Mouse (Mus musculus) bone marrow macrophage, adult 2 months (primary cell): ENCODE data around the gene Eef1a1. TPM values are rescaled to one million over a fixed set of nuclear protein-coding genes. Genes with fewer than 3 reads are reported as not detected.
"Not testable (repeated sequence)": the region's sequence is repeated elsewhere in the genome, so short reads cannot be mapped to it uniquely, and the experiment has no call there.

Experiments used
- H3K27ac ChIP-seq: 2 replicates; pipeline ENCODE4 v1.5.1; 2012; ENCODE audit warnings: low read depth, low read length; ENCODE audit not compliant: insufficient read depth
- H3K4me1 ChIP-seq: 2 replicates; pipeline ENCODE4 v1.6.1; 2012; ENCODE audit warnings: low read length; ENCODE audit not compliant: control insufficient read depth, insufficient read depth
- H3K4me3 ChIP-seq: 2 replicates; pipeline ENCODE4 v1.5.1; 2012; ENCODE audit warnings: mild to moderate bottlenecking, low read length, moderate library complexity; ENCODE audit not compliant: insufficient read depth
- CTCF ChIP-seq: IDR thresholded peaks from 2 replicates; pipeline ENCODE4 v1.5.1; 2012; ENCODE audit warnings: low read depth, mild to moderate bottlenecking, low read length, moderate library complexity
- POLR2A ChIP-seq: IDR thresholded peaks from 2 replicates; pipeline ENCODE4 v1.6.1; 2012; ENCODE audit warnings: mild to moderate bottlenecking, low read depth, low read length, borderline replicate concordance
- polyA plus RNA-seq: library from polyadenylated mRNA; stranded (reverse); fragments of >200 nt; gene quantifications from 2 replicates; pipeline ENCODE4 v1.2.4, GENCODE M21; 2012; ENCODE audit not compliant: missing spikeins, insufficient read depth, insufficient read length

Eef1a1 gene
- polyA plus RNA-seq, 1 experiment, result 6,850 TPM

DNA sequence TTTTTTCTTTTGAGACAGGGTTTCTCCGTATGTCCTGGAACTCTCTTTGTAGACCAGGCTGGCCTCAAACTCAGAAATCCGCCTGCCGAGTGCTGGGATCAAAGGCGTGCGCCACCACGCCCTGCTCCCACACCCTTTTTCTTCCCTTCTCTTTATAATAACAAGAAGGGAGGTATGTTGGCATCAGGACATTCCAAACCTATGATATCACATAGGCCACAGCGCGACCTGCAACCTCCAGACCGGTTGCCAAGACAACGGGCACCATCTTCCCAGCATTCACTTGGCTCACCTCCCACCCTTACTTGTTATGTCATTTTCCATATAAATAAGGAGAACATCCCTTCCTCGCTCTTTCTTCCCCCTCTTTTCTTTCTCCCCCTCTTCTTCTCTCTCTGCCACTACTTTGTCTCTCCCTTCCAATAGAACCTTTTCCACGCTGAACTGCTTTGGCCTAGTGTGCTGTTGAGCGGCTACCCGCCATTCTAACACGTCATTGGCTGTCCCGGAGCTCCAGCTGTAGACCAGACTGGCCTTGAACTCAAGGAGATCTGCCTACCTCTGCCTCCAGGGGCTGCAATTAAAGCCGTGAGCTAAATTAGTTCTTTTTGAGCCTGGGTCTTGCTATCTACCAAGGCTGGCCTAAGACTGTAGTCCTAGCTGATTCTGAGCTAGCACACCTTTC is 36.6 kb upstream of the Eef1a1 start:
- Histone ChIP-seq H3K4me3 (no peak overlapping the region), H3K27ac (no peak overlapping the region), H3K4me1 (peaks cover 21% of the 10 kb centered on the region)
- TF ChIP-seq CTCF (no peak), POLR2A (no peak)

DNA sequence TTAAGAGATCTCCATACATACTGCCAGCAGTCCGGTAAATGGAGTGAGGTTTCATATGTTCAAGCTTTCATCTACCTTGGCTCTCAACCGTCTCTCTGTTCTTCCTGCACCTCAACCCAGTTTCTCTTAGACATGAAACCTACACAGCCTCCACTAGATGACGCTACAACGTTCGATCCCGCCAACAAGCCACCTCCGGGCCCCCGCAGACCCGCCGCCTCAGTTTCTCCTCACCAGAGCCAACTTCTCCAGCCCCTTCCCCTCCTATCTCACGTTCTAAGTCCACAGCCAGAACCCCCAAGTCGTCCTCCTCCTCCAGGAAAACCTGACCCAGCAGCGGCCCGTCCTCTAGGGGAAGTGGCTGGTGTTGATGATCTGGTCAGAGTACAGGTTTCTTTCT is 32.7 kb upstream of the Eef1a1 start:
- peaks cover 11% of the 10 kb centered on the region for H3K4me1 ChIP-seq
- H3K4me3 ChIP-seq, result no peak overlapping the region
- TF ChIP-seq CTCF (no peak), POLR2A (no peak)
- no peak overlapping the region for H3K27ac ChIP-seq

DNA sequence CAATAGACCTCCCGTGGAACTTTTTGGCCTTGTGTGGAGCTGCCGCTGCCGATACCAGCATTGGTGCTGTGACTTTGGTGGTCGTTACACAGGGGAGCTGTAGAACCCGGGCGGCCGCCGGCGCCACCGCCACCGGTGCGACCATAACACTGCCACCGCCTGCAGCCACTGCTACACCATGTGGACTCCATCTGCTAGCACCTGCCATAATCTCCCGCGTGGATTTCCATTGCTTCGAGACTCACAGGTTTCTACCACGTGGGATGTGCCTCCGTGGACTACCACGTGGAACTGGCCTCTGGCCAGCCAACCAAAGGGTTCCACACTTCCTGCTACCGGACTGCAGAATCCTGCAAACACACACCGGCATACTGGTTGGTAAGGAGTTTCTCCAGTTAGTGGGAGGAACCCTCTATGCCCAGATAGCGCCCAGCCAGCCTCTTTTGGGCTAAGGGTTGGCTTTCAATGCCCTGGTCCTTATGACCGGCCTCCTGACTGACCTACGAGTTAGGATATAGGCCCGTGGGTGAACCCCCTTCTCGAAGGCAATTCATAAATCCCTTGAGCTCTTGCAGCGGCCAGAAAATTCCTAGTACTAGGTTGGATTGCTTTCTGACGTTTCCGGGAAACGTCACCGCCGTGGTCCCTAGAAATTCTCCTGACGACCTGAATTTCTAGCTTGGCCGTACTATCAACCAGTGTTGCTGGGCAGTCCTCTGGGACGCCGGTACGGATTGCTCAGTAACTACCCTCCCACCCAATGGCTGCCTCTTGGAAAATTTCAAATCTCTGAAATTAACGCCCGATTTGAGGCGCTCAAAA is 32.0 kb upstream of the Eef1a1 start:
- H3K27ac ChIP-seq, result no peak overlapping the region
- TF ChIP-seq CTCF (no peak), POLR2A (no peak)
- H3K4me3 ChIP-seq, result no peak overlapping the region
- peaks cover 4% of the 10 kb centered on the region for H3K4me1 ChIP-seq

DNA sequence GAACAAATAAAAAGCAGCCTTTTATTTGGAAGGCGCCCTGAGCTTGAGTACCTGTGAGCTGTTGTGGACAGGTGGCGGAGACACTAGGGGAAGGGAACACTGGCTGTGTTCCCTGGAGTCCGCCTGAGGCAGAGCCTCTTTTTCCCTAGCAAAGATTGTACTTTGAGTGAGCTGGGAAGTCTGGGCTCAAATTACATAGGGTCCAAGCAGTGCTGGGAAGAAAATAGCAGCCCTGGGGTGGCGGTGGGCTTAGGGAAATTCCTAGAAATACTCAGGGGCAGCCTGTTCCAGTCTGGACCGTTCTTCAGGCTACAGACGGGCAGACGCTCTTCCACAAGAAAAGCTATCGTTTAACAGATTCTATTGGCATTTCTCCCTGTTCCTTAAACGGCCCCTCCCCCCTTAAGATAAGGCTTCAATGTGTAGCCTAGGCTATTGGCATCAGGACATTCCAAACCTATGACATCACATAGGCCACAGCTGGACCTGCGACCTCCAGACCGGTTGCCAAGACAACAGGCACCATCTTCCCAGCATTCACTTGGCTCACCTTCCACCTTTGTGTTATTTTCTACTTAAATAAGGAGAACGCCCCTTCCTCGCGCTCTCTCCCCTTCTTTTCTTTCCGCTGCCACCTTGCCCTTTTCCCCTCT is 31.3 kb upstream of the Eef1a1 start:
- TF ChIP-seq CTCF, result no peak
- TF ChIP-seq POLR2A, result no peak
- no peak overlapping the region for H3K27ac ChIP-seq
- H3K4me1 ChIP-seq, result peaks cover 1% of the 10 kb centered on the region
- no peak overlapping the region for H3K4me3 ChIP-seq

DNA sequence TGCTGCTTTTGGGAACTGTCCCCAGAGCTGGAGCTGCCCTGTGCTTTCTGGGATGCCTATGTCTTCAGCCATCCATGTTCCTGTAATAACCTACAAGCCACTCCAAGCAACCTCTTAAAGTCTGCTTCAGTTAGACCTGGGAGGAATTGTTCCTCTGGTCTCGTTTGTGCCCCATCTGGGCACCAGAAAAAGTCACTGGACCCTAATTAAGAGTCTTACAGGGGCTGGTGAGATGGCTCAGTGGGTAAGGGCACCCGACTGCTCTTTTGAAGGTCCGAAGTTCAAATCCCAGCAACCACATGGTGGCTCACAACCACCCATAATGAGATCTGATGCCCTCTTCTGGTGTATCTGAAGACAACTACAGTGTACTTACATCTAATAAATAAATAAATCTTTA is 28.3 kb upstream of the Eef1a1 start:
- not testable (repeated sequence) for H3K4me1 ChIP-seq, H3K27ac ChIP-seq, H3K4me3 ChIP-seq

DNA sequence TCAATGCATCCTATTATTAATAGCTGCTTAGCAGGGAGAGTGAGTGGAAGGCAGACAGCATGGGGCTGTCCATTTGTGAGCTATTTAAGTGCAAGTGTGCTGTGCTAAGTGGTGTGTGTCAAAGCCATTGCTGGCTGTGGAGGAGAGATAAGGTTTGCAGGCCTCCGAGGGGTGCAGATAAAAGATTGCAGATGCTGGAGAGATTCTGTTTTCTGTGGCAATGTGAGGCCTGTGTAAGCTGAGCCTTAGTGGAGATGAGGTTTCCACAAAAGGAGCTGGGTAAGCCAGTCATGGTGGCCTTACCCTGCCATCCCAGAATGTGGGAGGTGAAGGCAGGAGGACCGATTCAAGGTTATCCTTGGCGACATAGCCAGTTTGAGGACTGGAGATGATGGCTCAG is 27.2 kb upstream of the Eef1a1 start:
- Histone ChIP-seq H3K27ac (no peak overlapping the region), H3K4me1 (peaks cover 8% of the 10 kb centered on the region), H3K4me3 (no peak overlapping the region)
- no peak for TF ChIP-seq CTCF

DNA sequence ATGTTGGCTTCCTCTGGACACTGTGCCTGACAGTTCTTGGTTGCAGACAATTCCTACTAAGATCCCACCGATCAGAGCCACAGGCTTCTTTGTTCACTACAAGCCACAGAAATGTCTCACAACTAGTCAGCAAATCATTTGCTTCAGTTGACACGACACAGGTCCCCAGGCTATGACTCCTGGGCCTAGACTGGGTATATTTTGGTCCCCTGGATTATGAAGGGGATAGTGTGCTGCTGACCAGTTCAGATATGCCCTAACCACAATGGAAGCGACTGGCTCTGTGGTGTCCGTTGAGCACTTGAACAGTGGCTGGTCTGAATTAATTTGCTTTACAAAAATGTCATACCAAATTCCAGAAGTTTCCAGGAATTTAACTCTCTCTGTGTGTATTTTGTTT is 25.7 kb upstream of the Eef1a1 start:
- no peak overlapping the region for H3K27ac ChIP-seq
- H3K4me3 ChIP-seq, result no peak overlapping the region
- TF ChIP-seq CTCF (no peak), POLR2A (no peak)
- H3K4me1 ChIP-seq, result peaks cover 8% of the 10 kb centered on the region

DNA sequence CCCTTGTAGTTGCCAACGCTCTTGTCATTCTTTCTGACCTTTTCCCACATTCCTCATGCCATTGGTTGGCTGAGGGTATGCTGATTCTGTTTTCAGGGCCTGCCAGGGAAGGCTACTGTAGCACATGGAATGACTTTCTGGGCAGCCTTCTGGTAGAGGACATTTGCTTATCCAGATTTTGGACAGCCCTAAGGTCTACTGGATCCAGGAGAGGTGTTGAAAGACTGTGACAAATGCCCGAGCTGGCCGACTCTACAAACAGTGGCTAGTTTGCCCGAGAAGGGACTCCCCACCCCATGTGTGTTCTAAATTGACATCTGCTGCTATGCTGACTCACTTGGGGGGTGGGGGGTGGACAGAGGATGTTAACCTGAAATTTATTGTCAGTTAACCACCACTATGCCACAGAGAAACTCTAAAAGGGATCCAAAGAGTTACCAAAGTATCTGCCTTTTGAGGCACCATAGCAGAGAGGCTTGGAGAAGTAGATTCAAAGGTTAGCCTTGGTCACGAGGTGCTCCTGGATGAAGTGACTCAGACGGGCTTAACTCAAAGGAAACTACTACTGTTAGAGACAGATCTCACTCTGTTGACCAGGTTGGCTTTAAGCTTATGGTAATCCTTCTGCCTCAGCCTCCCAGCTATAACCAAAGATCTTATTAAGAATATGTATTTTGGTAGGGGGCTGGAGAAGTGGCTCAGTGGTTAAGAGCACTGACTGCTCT is 25.0 kb upstream of the Eef1a1 start:
- Histone ChIP-seq H3K4me1 (peaks cover 8% of the 10 kb centered on the region), H3K27ac (no peak overlapping the region), H3K4me3 (no peak overlapping the region)
- TF ChIP-seq POLR2A (no peak), CTCF (no peak)

DNA sequence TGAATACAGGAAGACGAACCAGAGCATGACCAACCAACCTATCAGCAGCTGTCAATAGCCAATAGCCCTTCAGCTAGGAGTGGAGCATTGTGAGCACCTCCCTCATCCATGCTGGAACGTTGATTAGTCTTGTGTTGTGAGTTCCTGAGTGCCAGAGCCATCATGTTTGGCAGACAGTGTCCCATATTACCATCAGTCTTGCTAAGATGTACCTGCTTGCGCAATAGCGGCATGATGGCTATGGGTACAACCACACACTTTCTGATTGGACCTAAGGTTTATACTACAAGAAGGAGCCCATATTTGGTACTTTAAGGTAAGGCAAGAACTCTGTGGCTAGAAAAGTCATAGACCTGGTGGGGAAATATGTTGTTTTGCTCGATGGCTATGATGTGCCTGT is 22.8 kb upstream of the Eef1a1 start:
- H3K4me3 ChIP-seq, result no peak overlapping the region
- TF ChIP-seq POLR2A, result no peak
- TF ChIP-seq CTCF, result no peak
- no peak overlapping the region for H3K27ac ChIP-seq
- H3K4me1 ChIP-seq, result peaks cover 16% of the 10 kb centered on the region
